Mouse (Mus musculus) hindbrain, embryonic 12.5 days (tissue): ENCODE measurements around the gene Gm44790. TPM values are rescaled to one million over a fixed set of nuclear protein-coding genes. Genes with fewer than 3 reads are reported as not detected.

Experiments used
- ATAC-seq: fragments of 200-750 bp; cut with Nextera tagmentation; 2 replicates; pipeline ENCODE4 v1.8.0; 2017; ENCODE audit warnings: moderate TSS enrichment; ENCODE audit not compliant: low FRiP score
- H3K27ac ChIP-seq: fragments of 300-500 bp; sonication (generic); 2 replicates; pipeline ENCODE4 v1.5.1; 2016; ENCODE audit warnings: mild to moderate bottlenecking
- H3K27me3 ChIP-seq: fragments of 300-500 bp; sonication (generic); 2 replicates; pipeline ENCODE4 v1.6.1; 2016; ENCODE audit warnings: mild to moderate bottlenecking
- H3K36me3 ChIP-seq: fragments of 300-500 bp; sonication (generic); 2 replicates; pipeline ENCODE4 v1.6.1; 2016; ENCODE audit warnings: mild to moderate bottlenecking
- H3K4me1 ChIP-seq: fragments of 300-500 bp; sonication (generic); 2 replicates; pipeline ENCODE4 v1.6.1; 2016
- H3K4me2 ChIP-seq: fragments of 300-500 bp; sonication (generic); replicated peaks from 2 replicates; pipeline ENCODE4 v1.6.1; 2016; ENCODE audit warnings: mild to moderate bottlenecking
- H3K4me3 ChIP-seq: fragments of 300-500 bp; sonication (generic); 2 replicates; pipeline ENCODE4 v1.5.1; 2016; ENCODE audit warnings: mild to moderate bottlenecking
- H3K9ac ChIP-seq: fragments of 300-500 bp; sonication (generic); 2 replicates; pipeline ENCODE4 v1.6.1; 2016; ENCODE audit warnings: mild to moderate bottlenecking, moderate library complexity
- H3K9me3 ChIP-seq: fragments of 300-500 bp; sonication (generic); replicated peaks from 2 replicates; pipeline ENCODE4 v1.6.1; 2016; ENCODE audit warnings: mild to moderate bottlenecking
- WGBS: fragments of 180-500 bp; shearing (Covaris S2); methylation state at CpG from one replicate; pipeline ENCODE4 v1.1.7; 2016; 5-methylcytosine and 5-hydroxymethylcytosine counted together
- polyA plus RNA-seq: library from polyadenylated mRNA; unstranded; fragments of >200 nt; fragmentation: Nextera tagmentation; extraction: Ambion mirVana; gene quantifications from 2 replicates; pipeline ENCODE4 v1.2.1, GENCODE M21; 2016

The Gm44790 gene
- polyA plus RNA-seq, 1 experiment from 2014 or later = not detected

DNA sequence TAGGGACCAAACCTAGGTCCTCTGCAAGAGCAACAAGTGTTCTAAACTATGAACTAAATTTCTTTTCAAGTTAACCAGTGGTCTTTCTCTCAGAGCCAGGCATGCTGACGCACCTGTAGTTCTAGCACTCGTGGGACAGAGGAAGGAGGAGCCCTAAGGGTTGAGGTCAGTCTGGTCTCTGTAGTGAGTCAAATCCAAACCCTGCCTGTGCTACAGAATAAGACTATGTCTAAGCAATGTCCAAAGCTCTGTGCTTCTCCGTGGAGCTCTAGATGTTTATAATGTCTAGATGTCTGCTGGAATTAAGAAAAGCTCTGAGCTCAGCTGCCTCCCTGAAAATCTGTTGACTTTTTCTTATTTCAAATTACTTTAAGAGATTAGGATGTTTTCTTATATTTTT lies 30.3 kb downstream of the Gm44790 start:
- H3K4me3 ChIP-seq = no peak overlapping the region
- H3K27me3 ChIP-seq = no peaks in the 10 kb centered on the region
- no peaks in the 10 kb centered on the region for H3K4me1 ChIP-seq
- no peak overlapping the region for H3K9ac ChIP-seq
- H3K27ac ChIP-seq = no peak overlapping the region
- no peak for ATAC-seq
- no peak overlapping the region for H3K4me2 ChIP-seq
- 84% methylated on average over 3 of the region's 3 CpGs for WGBS
- H3K36me3 ChIP-seq = peaks cover 63% of the 10 kb centered on the region
- H3K9me3 ChIP-seq = no peaks in the 10 kb centered on the region

DNA sequence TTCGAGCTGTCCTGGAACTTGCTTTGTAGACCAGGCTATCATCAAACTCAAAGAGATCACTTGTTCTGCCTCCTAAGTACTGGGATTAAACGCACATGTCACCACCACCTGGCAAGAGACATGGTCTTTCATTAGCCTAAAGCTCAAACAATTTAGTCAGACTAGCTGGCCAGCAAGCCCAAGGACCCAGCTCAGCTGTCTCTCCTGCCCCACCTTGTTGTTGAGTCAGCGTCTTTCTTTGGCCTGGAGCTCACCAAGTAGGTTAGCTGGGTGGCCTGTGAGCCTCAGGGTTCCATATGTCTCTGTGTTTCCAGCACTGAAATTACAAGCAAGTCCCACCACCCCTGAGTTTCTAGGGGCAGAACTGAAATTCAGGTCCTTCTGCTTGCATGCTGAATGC lies 36.6 kb downstream of the Gm44790 start:
- H3K9ac ChIP-seq = no peak overlapping the region
- H3K36me3 ChIP-seq = peaks cover 65% of the 10 kb centered on the region
- no peak overlapping the region for H3K4me3 ChIP-seq
- H3K4me1 ChIP-seq = no peaks in the 10 kb centered on the region
- H3K4me2 ChIP-seq = no peak overlapping the region
- WGBS = 96% methylated on average over 3 of the region's 3 CpGs
- H3K27me3 ChIP-seq = no peaks in the 10 kb centered on the region
- H3K27ac ChIP-seq = no peak overlapping the region
- no peaks in the 10 kb centered on the region for H3K9me3 ChIP-seq
- no peak for ATAC-seq

DNA sequence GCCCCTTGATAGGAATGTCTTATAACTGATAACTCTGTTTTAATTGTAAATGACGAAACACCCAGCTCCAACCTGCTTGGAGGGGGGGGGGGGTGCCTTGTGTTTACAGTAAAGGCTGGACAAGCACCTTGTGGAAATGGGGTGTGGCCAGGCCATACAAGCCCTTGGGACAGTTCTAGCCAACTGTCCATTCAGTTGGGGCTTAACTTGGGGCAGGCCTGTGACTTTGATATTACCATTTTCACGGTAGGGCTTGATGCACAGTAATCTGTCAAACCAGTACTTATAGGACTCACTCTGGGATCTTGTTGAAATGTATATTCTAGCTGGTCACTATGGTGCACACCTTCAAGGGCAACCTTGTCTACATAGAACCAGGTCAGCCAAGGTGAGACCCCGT lies 44.9 kb downstream of the Gm44790 start:
- peaks cover 26% of the 10 kb centered on the region for H3K36me3 ChIP-seq
- H3K9ac ChIP-seq = no peak overlapping the region
- WGBS = 85% methylated on average over 3 of the region's 3 CpGs
- no peaks in the 10 kb centered on the region for H3K27me3 ChIP-seq
- no peak overlapping the region for H3K4me3 ChIP-seq
- peak overlapping the region; percentile 59 for H3K4me2 ChIP-seq
- ATAC-seq = peak; percentile 0; the same call in 1 of the 2 replicates
- H3K27ac ChIP-seq = peak overlapping the region; percentile 95
- peaks cover 16% of the 10 kb centered on the region for H3K4me1 ChIP-seq
- H3K9me3 ChIP-seq = no peaks in the 10 kb centered on the region

DNA sequence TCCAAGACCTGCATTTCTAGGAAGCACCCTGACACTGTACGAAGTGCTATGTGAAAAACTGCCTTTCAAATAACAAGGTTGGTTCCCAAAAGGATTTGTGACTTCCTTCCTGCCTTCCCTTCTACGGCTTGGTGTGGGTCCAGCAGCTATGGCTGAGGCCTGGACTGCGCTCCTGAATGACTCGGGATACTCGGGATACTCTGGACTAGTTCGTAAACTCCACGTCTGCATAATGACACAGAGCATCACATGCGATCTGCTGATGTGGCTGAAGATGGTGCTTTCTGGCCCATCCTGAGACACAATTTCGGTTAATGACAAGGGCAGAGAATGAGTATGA lies 45.3 kb downstream of the Gm44790 start:
- peaks cover 24% of the 10 kb centered on the region for H3K36me3 ChIP-seq
- H3K4me2 ChIP-seq = peak overlapping the region; percentile 59
- peak overlapping the region; percentile 33 for H3K4me3 ChIP-seq
- no peaks in the 10 kb centered on the region for H3K27me3 ChIP-seq
- WGBS = 28% methylated on average over 9 of the region's 9 CpGs
- H3K4me1 ChIP-seq = peaks cover 16% of the 10 kb centered on the region
- no peaks in the 10 kb centered on the region for H3K9me3 ChIP-seq
- H3K9ac ChIP-seq = peak overlapping the region; percentile 60
- peak; percentile 57 for ATAC-seq
- peak overlapping the region; percentile 95 for H3K27ac ChIP-seq

- Histone ChIP-seq H3K9me3 (no peaks in the 10 kb centered on the region), H3K4me3 (peak overlapping the region; percentile 33), H3K27me3 (no peaks in the 10 kb centered on the region), H3K4me1 (peaks cover 16% of the 10 kb centered on the region), H3K27ac (peak overlapping the region; percentile 95), H3K4me2 (peak overlapping the region; percentile 59), H3K36me3 (peaks cover 18% of the 10 kb centered on the region), H3K9ac (peak overlapping the region; percentile 64)
- WGBS = 0% methylated on average over 54 of the region's 56 CpGs
- peak; percentile 95 for ATAC-seq
Measured at GRCm38 (mm10) chr6:86472100-86472955, 45.9 kb downstream of the Gm44790 start.

GRCm38 (mm10) chr6:86473077-86473476 lies 46.6 kb downstream of the Gm44790 start:
- 0 out of 2 replicates have a peak, but pooled peaks have one; percentile 4 for ATAC-seq
- no peaks in the 10 kb centered on the region for H3K9me3 ChIP-seq
- H3K27me3 ChIP-seq = no peaks in the 10 kb centered on the region
- peaks cover 16% of the 10 kb centered on the region for H3K4me1 ChIP-seq
- WGBS = 59% methylated on average over 7 of the region's 7 CpGs
- H3K9ac ChIP-seq = peak overlapping the region; percentile 64
- H3K36me3 ChIP-seq = peaks cover 11% of the 10 kb centered on the region; the same call in 1 of the 2 replicates
- peak overlapping the region; percentile 59 for H3K4me2 ChIP-seq
- peak overlapping the region; percentile 95 for H3K27ac ChIP-seq
- H3K4me3 ChIP-seq = peak overlapping the region; percentile 33

GRCm38 (mm10) chr6:86474072-86474471 lies 47.6 kb downstream of the Gm44790 start:
- no peaks in the 10 kb centered on the region for H3K27me3 ChIP-seq
- 96% methylated on average over 5 of the region's 5 CpGs for WGBS
- no peak for ATAC-seq
- H3K36me3 ChIP-seq = peaks cover 9% of the 10 kb centered on the region; the same call in 1 of the 2 replicates
- H3K4me1 ChIP-seq = peaks cover 17% of the 10 kb centered on the region
- no peak overlapping the region for H3K4me3 ChIP-seq
- no peak overlapping the region for H3K27ac ChIP-seq
- no peak overlapping the region for H3K9ac ChIP-seq
- no peak overlapping the region for H3K4me2 ChIP-seq
- no peaks in the 10 kb centered on the region for H3K9me3 ChIP-seq

- no peak for ATAC-seq
- H3K4me1 ChIP-seq = peaks cover 24% of the 10 kb centered on the region
- H3K9me3 ChIP-seq = no peaks in the 10 kb centered on the region
Measured at GRCm38 (mm10) chr6:86474646-86475181, 48.3 kb downstream of the Gm44790 start.

DNA sequence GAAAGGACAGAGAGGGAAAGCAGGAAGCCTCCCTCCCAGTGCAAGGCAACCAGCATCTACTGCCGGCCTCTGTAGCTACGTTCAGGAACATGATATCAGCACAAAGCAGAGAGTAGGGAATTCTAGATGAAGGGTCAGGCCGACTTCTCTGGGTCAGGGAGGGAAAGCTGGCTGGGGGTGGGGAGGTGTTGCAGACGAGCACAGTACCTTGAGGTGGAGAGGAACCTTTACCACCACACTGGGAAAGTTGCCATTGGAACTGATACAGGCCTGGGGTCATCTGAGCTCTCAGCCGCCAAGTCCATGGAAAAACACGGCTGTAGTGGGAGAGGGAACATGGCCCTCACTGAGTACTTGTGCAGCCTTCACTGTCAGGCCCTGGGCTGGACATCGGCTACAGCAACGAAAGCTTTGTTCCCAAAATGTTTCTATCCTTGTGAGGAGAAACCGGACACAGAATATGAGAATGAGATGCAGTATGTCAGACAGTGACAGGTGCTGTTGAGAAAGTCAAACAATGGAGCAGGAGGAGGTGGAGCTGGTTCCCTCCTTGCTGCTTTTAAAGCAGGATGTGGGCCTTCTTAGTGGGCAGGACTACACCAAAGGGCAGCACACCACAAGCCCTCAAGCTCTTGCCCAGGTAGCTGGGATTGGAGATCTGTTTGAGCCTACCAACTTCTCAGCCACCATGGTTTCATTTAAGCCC lies 49.2 kb downstream of the Gm44790 start:
- H3K4me1 ChIP-seq = peaks cover 32% of the 10 kb centered on the region
- WGBS = 77% methylated on average over 9 of the region's 9 CpGs
- no peaks in the 10 kb centered on the region for H3K36me3 ChIP-seq
- H3K27ac ChIP-seq = 0 out of 2 replicates have a peak overlapping the region, but pooled peaks have one; percentile 9
- no peak overlapping the region for H3K9ac ChIP-seq
- H3K27me3 ChIP-seq = no peaks in the 10 kb centered on the region
- H3K4me3 ChIP-seq = no peak overlapping the region
- no peak for ATAC-seq
- H3K9me3 ChIP-seq = no peaks in the 10 kb centered on the region
- no peak overlapping the region for H3K4me2 ChIP-seq

More at GRCm38 (mm10) chr6:86474646-86475181, 48.3 kb downstream of the Gm44790 start:
- Histone ChIP-seq H3K4me2 (no peak overlapping the region), H3K27ac (no peak overlapping the region), H3K9ac (no peak overlapping the region), H3K36me3 (peaks cover 7% of the 10 kb centered on the region; the same call in 1 of the 2 replicates), H3K4me3 (no peak overlapping the region), H3K27me3 (no peaks in the 10 kb centered on the region)

GRCm38 (mm10) chr6:86476931-86477330 lies 50.5 kb downstream of the Gm44790 start:
- no peak overlapping the region for H3K4me2 ChIP-seq
- H3K4me3 ChIP-seq = no peak overlapping the region
- 82% methylated on average over 5 of the region's 5 CpGs for WGBS
- H3K36me3 ChIP-seq = no peaks in the 10 kb centered on the region
- H3K9ac ChIP-seq = no peak overlapping the region
- no peak overlapping the region for H3K27ac ChIP-seq
- peaks cover 31% of the 10 kb centered on the region for H3K4me1 ChIP-seq
- H3K27me3 ChIP-seq = no peaks in the 10 kb centered on the region
- ATAC-seq = no peak
- no peaks in the 10 kb centered on the region for H3K9me3 ChIP-seq

DNA sequence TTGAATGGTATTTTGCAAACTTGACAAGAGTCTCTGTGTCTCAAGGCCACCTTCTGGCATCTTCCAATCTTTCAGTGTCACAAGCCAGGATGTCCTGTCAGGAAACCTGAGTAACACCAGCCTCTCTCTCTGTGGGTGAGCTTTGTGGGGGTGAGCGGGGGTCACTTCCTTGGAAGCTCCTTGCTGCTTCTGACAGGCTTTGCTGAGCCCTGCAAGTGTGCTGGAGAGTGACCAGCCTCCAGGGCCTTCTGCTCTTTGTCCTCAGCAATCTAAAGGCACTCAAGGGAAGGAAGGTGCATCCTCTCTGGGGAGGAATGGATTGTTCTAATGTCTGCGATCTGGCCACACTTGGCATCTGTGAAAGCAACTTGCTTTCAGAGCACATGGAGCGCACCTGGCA lies 52.9 kb downstream of the Gm44790 start:
- Histone ChIP-seq H3K4me3 (no peak overlapping the region), H3K27ac (peak overlapping the region; percentile 81), H3K27me3 (no peaks in the 10 kb centered on the region), H3K4me1 (peaks cover 20% of the 10 kb centered on the region), H3K4me2 (peak overlapping the region; percentile 8; the same call in 1 of the 2 replicates), H3K9me3 (no peaks in the 10 kb centered on the region), H3K36me3 (no peaks in the 10 kb centered on the region), H3K9ac (0 out of 2 replicates have a peak overlapping the region, but pooled peaks have one; percentile 15)
- WGBS = 60% methylated on average over 3 of the region's 3 CpGs
- ATAC-seq = no peak

- Histone ChIP-seq H3K27me3 (no peaks in the 10 kb centered on the region), H3K27ac (peak overlapping the region; percentile 81; the same call in 1 of the 2 replicates), H3K4me2 (no peak overlapping the region), H3K4me1 (peaks cover 20% of the 10 kb centered on the region), H3K9ac (no peak overlapping the region), H3K36me3 (no peaks in the 10 kb centered on the region), H3K9me3 (no peaks in the 10 kb centered on the region), H3K4me3 (no peak overlapping the region)
- no peak for ATAC-seq
Measured at GRCm38 (mm10) chr6:86479816-86480188, 53.3 kb downstream of the Gm44790 start.
